Mouse (Mus musculus): ENCODE results near the gene Nhs. TPM values are rescaled to one million over a fixed set of nuclear protein-coding genes. Genes with fewer than 3 reads are reported as not detected.

Nhs gene
- polyA plus RNA-seq, 1 experiment from 2014 or later: 1.9 TPM

GRCm38 (mm10) chrX:162087291-162087690 lies 72.2 kb downstream of the Nhs start:
- peak; percentile 95 for ATAC-seq
- WGBS: 33% methylated on average over 4 of the region's 4 CpGs
- no peak overlapping the region for H3K27ac ChIP-seq (ENCODE audit: low read length)
- no peak overlapping the region for H3K9ac ChIP-seq (replicated peaks; ENCODE audit: low read depth, low read length)
- no peak overlapping the region for H3K4me2 ChIP-seq (ENCODE audit: low read length)
- peaks cover 3% of the 10 kb centered on the region; the same call in 1 of the 2 replicates for H3K27me3 ChIP-seq (replicated peaks; ENCODE audit: control insufficient read depth, insufficient read depth, low read length)
- H3K4me1 ChIP-seq (replicated peaks; ENCODE audit: control insufficient read depth, insufficient read depth, low read length): peaks cover 13% of the 10 kb centered on the region; the same call in 1 of the 2 replicates
- no peaks in the 10 kb centered on the region for H3K36me3 ChIP-seq (ENCODE audit: control insufficient read depth, insufficient read depth)
- H3K9me3 ChIP-seq (ENCODE audit: control insufficient read depth, low read length): no peaks in the 10 kb centered on the region
- H3K4me3 ChIP-seq (replicated peaks; ENCODE audit: low read length): no peak overlapping the region

GRCm38 (mm10) chrX:162085897-162086200 lies 73.7 kb downstream of the Nhs start:
- ATAC-seq: peak; percentile 48
- 20% methylated on average over 1 of the region's 1 CpGs for WGBS
- Histone ChIP-seq H3K4me1 (replicated peaks; ENCODE audit: control insufficient read depth, insufficient read depth, low read length) (peaks cover 13% of the 10 kb centered on the region; the same call in 1 of the 2 replicates), H3K4me3 (replicated peaks; ENCODE audit: low read length) (no peak overlapping the region), H3K9ac (replicated peaks; ENCODE audit: low read depth, low read length) (no peak overlapping the region), H3K36me3 (ENCODE audit: control insufficient read depth, insufficient read depth) (no peaks in the 10 kb centered on the region), H3K27me3 (replicated peaks; ENCODE audit: control insufficient read depth, insufficient read depth, low read length) (peaks cover 3% of the 10 kb centered on the region; the same call in 1 of the 2 replicates), H3K27ac (ENCODE audit: low read length) (no peak overlapping the region), H3K9me3 (ENCODE audit: control insufficient read depth, low read length) (no peaks in the 10 kb centered on the region), H3K4me2 (ENCODE audit: low read length) (no peak overlapping the region)

- 55% methylated on average over 4 of the region's 4 CpGs for WGBS
- peaks cover 3% of the 10 kb centered on the region; the same call in 1 of the 2 replicates for H3K27me3 ChIP-seq (replicated peaks; ENCODE audit: control insufficient read depth, insufficient read depth, low read length)
- H3K27ac ChIP-seq (ENCODE audit: low read length): no peak overlapping the region
- ATAC-seq: peak; percentile 43
- H3K36me3 ChIP-seq (ENCODE audit: control insufficient read depth, insufficient read depth): no peaks in the 10 kb centered on the region
- H3K9ac ChIP-seq (replicated peaks; ENCODE audit: low read depth, low read length): no peak overlapping the region
- no peak overlapping the region for H3K4me2 ChIP-seq (ENCODE audit: low read length)
- H3K9me3 ChIP-seq (ENCODE audit: control insufficient read depth, low read length): no peaks in the 10 kb centered on the region
- H3K4me1 ChIP-seq (replicated peaks; ENCODE audit: control insufficient read depth, insufficient read depth, low read length): peaks cover 13% of the 10 kb centered on the region; the same call in 1 of the 2 replicates
- no peak overlapping the region for H3K4me3 ChIP-seq (replicated peaks; ENCODE audit: low read length)
Measured at GRCm38 (mm10) chrX:162085062-162085896, 74.3 kb downstream of the Nhs start.

- H3K9me3 ChIP-seq (ENCODE audit: control insufficient read depth, low read length): no peaks in the 10 kb centered on the region
- H3K4me1 ChIP-seq (replicated peaks; ENCODE audit: control insufficient read depth, insufficient read depth, low read length): no peaks in the 10 kb centered on the region
- no peaks in the 10 kb centered on the region for H3K36me3 ChIP-seq (ENCODE audit: control insufficient read depth, insufficient read depth)
- WGBS: 24% methylated on average over 2 of the region's 2 CpGs
- H3K9ac ChIP-seq (replicated peaks; ENCODE audit: low read depth, low read length): no peak overlapping the region
- 0 out of 2 replicates have a peak, but pooled peaks cover 3% of the 10 kb centered on the region for H3K27me3 ChIP-seq (replicated peaks; ENCODE audit: control insufficient read depth, insufficient read depth, low read length)
- no peak overlapping the region for H3K4me2 ChIP-seq (ENCODE audit: low read length)
- no peak overlapping the region for H3K27ac ChIP-seq (ENCODE audit: low read length)
- ATAC-seq: peak; percentile 45; the same call in 1 of the 2 replicates
- H3K4me3 ChIP-seq (replicated peaks; ENCODE audit: low read length): no peak overlapping the region
Measured at GRCm38 (mm10) chrX:162063164-162063563, 96.4 kb downstream of the Nhs start.

GRCm38 (mm10) chrX:162055635-162056034 lies 103.9 kb downstream of the Nhs start:
- Histone ChIP-seq H3K4me2 (ENCODE audit: low read length) (no peak overlapping the region), H3K27ac (ENCODE audit: low read length) (no peak overlapping the region), H3K4me1 (replicated peaks; ENCODE audit: control insufficient read depth, insufficient read depth, low read length) (no peaks in the 10 kb centered on the region), H3K9ac (replicated peaks; ENCODE audit: low read depth, low read length) (no peak overlapping the region), H3K4me3 (replicated peaks; ENCODE audit: low read length) (no peak overlapping the region), H3K9me3 (ENCODE audit: control insufficient read depth, low read length) (no peaks in the 10 kb centered on the region), H3K36me3 (ENCODE audit: control insufficient read depth, insufficient read depth) (no peaks in the 10 kb centered on the region), H3K27me3 (replicated peaks; ENCODE audit: control insufficient read depth, insufficient read depth, low read length) (peaks cover 6% of the 10 kb centered on the region; the same call in 1 of the 2 replicates)
- no peak for ATAC-seq
- 79% methylated on average over 2 of the region's 2 CpGs for WGBS

- Histone ChIP-seq H3K36me3 (ENCODE audit: control insufficient read depth, insufficient read depth) (no peaks in the 10 kb centered on the region), H3K4me2 (ENCODE audit: low read length) (no peak overlapping the region), H3K27ac (ENCODE audit: low read length) (no peak overlapping the region), H3K9me3 (ENCODE audit: control insufficient read depth, low read length) (no peaks in the 10 kb centered on the region), H3K4me3 (replicated peaks; ENCODE audit: low read length) (no peak overlapping the region), H3K27me3 (replicated peaks; ENCODE audit: control insufficient read depth, insufficient read depth, low read length) (peaks cover 6% of the 10 kb centered on the region; the same call in 1 of the 2 replicates), H3K9ac (replicated peaks; ENCODE audit: low read depth, low read length) (no peak overlapping the region), H3K4me1 (replicated peaks; ENCODE audit: control insufficient read depth, insufficient read depth, low read length) (no peaks in the 10 kb centered on the region)
- 66% methylated on average over 5 of the region's 5 CpGs for WGBS
- ATAC-seq: no peak
Measured at GRCm38 (mm10) chrX:162053566-162053965, 106.0 kb downstream of the Nhs start.

GRCm38 (mm10) chrX:162052534-162052933 lies 107.0 kb downstream of the Nhs start:
- no peak overlapping the region for H3K9ac ChIP-seq (replicated peaks; ENCODE audit: low read depth, low read length)
- 86% methylated on average over 1 of the region's 1 CpGs for WGBS
- no peak overlapping the region for H3K27ac ChIP-seq (ENCODE audit: low read length)
- H3K36me3 ChIP-seq (ENCODE audit: control insufficient read depth, insufficient read depth): no peaks in the 10 kb centered on the region
- H3K4me2 ChIP-seq (ENCODE audit: low read length): no peak overlapping the region
- H3K4me3 ChIP-seq (replicated peaks; ENCODE audit: low read length): no peak overlapping the region
- H3K9me3 ChIP-seq (ENCODE audit: control insufficient read depth, low read length): no peaks in the 10 kb centered on the region
- no peak for ATAC-seq
- H3K27me3 ChIP-seq (replicated peaks; ENCODE audit: control insufficient read depth, insufficient read depth, low read length): peaks cover 3% of the 10 kb centered on the region; the same call in 1 of the 2 replicates
- no peaks in the 10 kb centered on the region for H3K4me1 ChIP-seq (replicated peaks; ENCODE audit: control insufficient read depth, insufficient read depth, low read length)

GRCm38 (mm10) chrX:162049616-162050015 lies 109.9 kb downstream of the Nhs start:
- Histone ChIP-seq H3K4me1 (replicated peaks; ENCODE audit: control insufficient read depth, insufficient read depth, low read length) (no peaks in the 10 kb centered on the region), H3K4me2 (ENCODE audit: low read length) (no peak overlapping the region), H3K27ac (ENCODE audit: low read length) (no peak overlapping the region), H3K9ac (replicated peaks; ENCODE audit: low read depth, low read length) (no peak overlapping the region), H3K4me3 (replicated peaks; ENCODE audit: low read length) (no peak overlapping the region), H3K27me3 (replicated peaks; ENCODE audit: control insufficient read depth, insufficient read depth, low read length) (0 out of 2 replicates have a peak, but pooled peaks cover 3% of the 10 kb centered on the region), H3K9me3 (ENCODE audit: control insufficient read depth, low read length) (no peaks in the 10 kb centered on the region), H3K36me3 (ENCODE audit: control insufficient read depth, insufficient read depth) (no peaks in the 10 kb centered on the region)
- WGBS: 60% methylated on average over 2 of the region's 2 CpGs
- ATAC-seq: no peak

GRCm38 (mm10) chrX:162045527-162045926 lies 114.0 kb downstream of the Nhs start:
- no peak overlapping the region for H3K27ac ChIP-seq (ENCODE audit: low read length)
- H3K36me3 ChIP-seq (ENCODE audit: control insufficient read depth, insufficient read depth): no peaks in the 10 kb centered on the region
- WGBS: 82% methylated on average over 2 of the region's 2 CpGs
- no peaks in the 10 kb centered on the region for H3K4me1 ChIP-seq (replicated peaks; ENCODE audit: control insufficient read depth, insufficient read depth, low read length)
- H3K27me3 ChIP-seq (replicated peaks; ENCODE audit: control insufficient read depth, insufficient read depth, low read length): no peaks in the 10 kb centered on the region
- no peak overlapping the region for H3K9ac ChIP-seq (replicated peaks; ENCODE audit: low read depth, low read length)
- no peak overlapping the region for H3K4me3 ChIP-seq (replicated peaks; ENCODE audit: low read length)
- no peaks in the 10 kb centered on the region for H3K9me3 ChIP-seq (ENCODE audit: control insufficient read depth, low read length)
- no peak overlapping the region for H3K4me2 ChIP-seq (ENCODE audit: low read length)
- ATAC-seq: no peak

All from forebrain, embryonic 16.5 days (tissue).